ENCODE assay signal across 9 mouse cellular contexts in genomic region chr13:25639522-25640291, GRCm38 (mm10).
DNase-seq lines count a peak whose midpoint lies in the region; ATAC-seq and TF ChIP-seq lines count a peak whose summit lies in the region.
"Had no signal": no experiment of that assay in that cellular context is flagged by ENCODE, and none has a peak within 500 bp of the region (broad histone marks: within the 10 kb centered on the region; RNA-seq: fewer than 3 reads in every experiment).

No protein-coding gene starts in this region.

- H3K9ac ChIP-seq in lung, embryonic 14.5 days: no peak overlapping the region
- H3K9ac ChIP-seq in midbrain, embryonic 11.5 days (ENCODE audit: low read length): no peak overlapping the region
- H3K9ac ChIP-seq: hindbrain, embryonic 13.5 days had no signal

- 0 out of 2 replicates have a peak, but pooled peaks have one; percentile 17 for ATAC-seq in lung, embryonic 14.5 days (ENCODE audit: insufficient read depth)
- no peak for ATAC-seq in midbrain, embryonic 11.5 days (ENCODE audit: low FRiP score)

- TF ChIP-seq CTCF in lung, embryonic 14.5 days (IDR thresholded peaks at IDR 0.05; ENCODE audit: low read depth): no peak
- TF ChIP-seq CTCF in kidney, adult 2 months (conservative IDR thresholded peaks at IDR 0.05; ENCODE audit: insufficient read depth, insufficient read length, low read depth, low read length): no peak

- H3K4me1 ChIP-seq in lung, embryonic 14.5 days (ENCODE audit: insufficient read depth): no peaks in the 10 kb centered on the region
- H3K4me1 ChIP-seq in kidney, adult 2 months (ENCODE audit: control insufficient read depth, insufficient read depth, low read length): no peaks in the 10 kb centered on the region; the same call in 1 of the 2 replicates
- no peaks in the 10 kb centered on the region for H3K4me1 ChIP-seq in midbrain, embryonic 11.5 days (ENCODE audit: control insufficient read depth, insufficient read depth, low read length)
- H3K4me1 ChIP-seq: hindbrain, embryonic 13.5 days had no signal

- H3K9me3 ChIP-seq in lung, embryonic 14.5 days (ENCODE audit: low read depth, low read length): no peaks in the 10 kb centered on the region
- no peaks in the 10 kb centered on the region for H3K9me3 ChIP-seq in midbrain, embryonic 11.5 days (ENCODE audit: control insufficient read depth, low read length)
- H3K9me3 ChIP-seq: hindbrain, embryonic 13.5 days had no signal

- WGBS in lung, embryonic 14.5 days: 16% methylated on average over 6 of the region's 6 CpGs
- 13% methylated on average over 6 of the region's 6 CpGs for WGBS in kidney, adult 2 months
- 20% methylated on average over 6 of the region's 6 CpGs for WGBS in midbrain, embryonic 11.5 days

- H3K27me3 ChIP-seq in lung, embryonic 14.5 days (ENCODE audit: insufficient read depth, low read length): no peaks in the 10 kb centered on the region
- no peaks in the 10 kb centered on the region for H3K27me3 ChIP-seq in kidney, adult 2 months (replicated peaks; ENCODE audit: control insufficient read depth, insufficient read depth, low read length)
- no peaks in the 10 kb centered on the region for H3K27me3 ChIP-seq in midbrain, embryonic 11.5 days (ENCODE audit: control insufficient read depth, insufficient read depth, low read length)
- H3K27me3 ChIP-seq: hindbrain, embryonic 13.5 days had no signal

- H3K27ac ChIP-seq in lung, embryonic 14.5 days (ENCODE audit: low read depth): no peak overlapping the region; the same call in 1 of the 2 replicates
- no peak overlapping the region for H3K27ac ChIP-seq in kidney, adult 2 months (ENCODE audit: insufficient read depth, low read depth, low read length)
- no peak overlapping the region for H3K27ac ChIP-seq in midbrain, embryonic 11.5 days (ENCODE audit: low read depth, low read length)
- H3K27ac ChIP-seq: hindbrain, embryonic 13.5 days had no signal

- TF ChIP-seq POLR2A in kidney, adult 2 months (IDR thresholded peaks at IDR 0.05; ENCODE audit: low read depth, low read length): no peak

- H3K36me3 ChIP-seq in lung, embryonic 14.5 days (ENCODE audit: insufficient read depth): no peaks in the 10 kb centered on the region
- H3K36me3 ChIP-seq in kidney, adult 2 months (ENCODE audit: control insufficient read depth, insufficient read depth, low read length): no peaks in the 10 kb centered on the region
- no peaks in the 10 kb centered on the region for H3K36me3 ChIP-seq in midbrain, embryonic 11.5 days (ENCODE audit: control insufficient read depth, insufficient read depth, low read length)
- H3K36me3 ChIP-seq: hindbrain, embryonic 13.5 days had no signal

- no peak overlapping the region for H3K4me2 ChIP-seq in lung, embryonic 14.5 days
- no peak overlapping the region for H3K4me2 ChIP-seq in midbrain, embryonic 11.5 days
- H3K4me2 ChIP-seq: hindbrain, embryonic 13.5 days had no signal

- intact Hi-C loops in left cerebral cortex, postnatal 4 days (cut with DNase I): no loop called here

- no peak overlapping the region for H3K4me3 ChIP-seq in lung, embryonic 14.5 days (ENCODE audit: low read depth, low read length)
- no peak overlapping the region for H3K4me3 ChIP-seq in kidney, adult 2 months (ENCODE audit: insufficient read depth, low read depth, low read length)
- no peak overlapping the region for H3K4me3 ChIP-seq in midbrain, embryonic 11.5 days (ENCODE audit: low read depth, low read length)
- H3K4me3 ChIP-seq: erythroblast, embryonic 14.5 days; hindbrain, embryonic 13.5 days had no signal

- peak; percentile 14 for DNase-seq in lung, embryonic 14.5 days
- DNase-seq in lung, postnatal 10 days: no peak
- DNase-seq in embryo, embryonic 10 days (ENCODE audit: low spot score): peak; percentile 29
- peak; percentile 56 for DNase-seq in kidney, adult 2 months
- DNase-seq in lung, postnatal 25 days (ENCODE audit: low spot score): peak; percentile 26
- no peak for DNase-seq in midbrain, embryonic 11.5 days (ENCODE audit: low spot score, missing footprints)
- DNase-seq in left cerebral cortex, postnatal 4 days: no peak

Comparison
In these comparisons a context has a peak if more than half of its experiments do, and no peak if none do; other contexts are left out.
1. DNase-seq: peak in lung, embryonic 14.5 days (single experiment), embryo, embryonic 10 days (single experiment), kidney, adult 2 months (single experiment) and lung, postnatal 25 days (single experiment); none in lung, postnatal 10 days (single experiment), midbrain, embryonic 11.5 days (single experiment) and left cerebral cortex, postnatal 4 days (single experiment).